In the genomic region with DNA sequence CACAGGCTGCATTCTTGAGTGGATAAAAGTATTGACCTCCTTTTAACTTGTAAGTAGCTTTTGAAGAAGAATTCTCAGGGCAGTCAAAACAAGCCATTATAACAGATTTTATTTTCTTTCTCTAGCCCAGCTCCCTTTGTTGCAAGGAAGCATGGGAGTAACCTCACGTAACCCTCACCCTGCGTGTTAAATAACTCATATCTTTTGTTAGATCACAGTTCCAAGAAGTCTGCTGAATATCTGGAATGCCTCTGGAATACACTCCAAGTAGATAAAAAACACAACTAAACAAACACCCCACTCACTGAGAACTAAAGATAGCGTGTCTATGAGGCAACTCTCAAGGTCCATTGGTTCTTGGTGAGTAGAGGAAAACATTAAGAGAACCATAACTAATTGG, we compare ENCODE assay signal across 28 mouse cellular contexts. TPM values are rescaled to one million over a fixed set of nuclear protein-coding genes. Genes with fewer than 3 reads are reported as not detected.
A peak's percentile ranks its signal among the peaks of the same experiment; 100 is the strongest.
DNase-seq lines count a peak whose midpoint lies in the region; ATAC-seq and TF ChIP-seq lines count a peak whose summit lies in the region.
"Had no signal": no experiment of that assay in that cellular context is flagged by ENCODE, and none has a peak within 500 bp of the region (broad histone marks: within the 10 kb centered on the region; RNA-seq: fewer than 3 reads in every experiment).

No protein-coding gene starts in this region.

- 57% methylated on average over 3 of the region's 3 CpGs for WGBS in lung, postnatal 0 days

- H3K4me2 ChIP-seq in lung, postnatal 0 days (replicated peaks; ENCODE audit: low read depth, low read length): no peak overlapping the region
- H3K4me2 ChIP-seq: embryonic facial prominence, embryonic 13.5 days; forebrain, embryonic 12.5 days; hindbrain, embryonic 14.5 days had no signal

- no peak overlapping the region for H3K9ac ChIP-seq in lung, postnatal 0 days (replicated peaks; ENCODE audit: low read depth)
- H3K9ac ChIP-seq: embryonic facial prominence, embryonic 13.5 days; forebrain, embryonic 12.5 days; hindbrain, embryonic 14.5 days had no signal

- no peak overlapping the region for H3K4me3 ChIP-seq in lung, postnatal 0 days (ENCODE audit: low read depth, low read length)
- H3K4me3 ChIP-seq: embryonic facial prominence, embryonic 13.5 days; forebrain, embryonic 12.5 days; heart, adult 2 months; hindbrain, embryonic 10.5 days had no signal

- H3K27ac ChIP-seq in lung, postnatal 0 days (ENCODE audit: low read length): no peak overlapping the region
- H3K27ac ChIP-seq: embryonic facial prominence, embryonic 13.5 days; forebrain, embryonic 12.5 days; heart, adult 2 months; hindbrain, embryonic 10.5 days; hindbrain, embryonic 14.5 days had no signal

- intact Hi-C loops in heart, postnatal 14 days (cut with DNase I): no loop called here

- DNase-seq in heart, adult 9 months (ENCODE audit: low spot score in 2 of 2): peak; percentile 22 to 33
- no peak for DNase-seq in heart, postnatal 14 days
- peak; percentile 28 for DNase-seq in kidney, adult 9 months
- no peak for DNase-seq in kidney, adult 18-20 months
- DNase-seq in lung, postnatal 0 days (ENCODE audit: low spot score): no peak
- no peak for DNase-seq in lung, adult 18-20 months
- peak; percentile 8 to 32 for DNase-seq in kidney, postnatal 36 days
- no peak for DNase-seq in cerebellum, postnatal 36 days
- DNase-seq: adrenal gland, postnatal 10 days; cerebellum, adult 11 months; cerebellum, adult 8-10 months; cerebellum, postnatal 14 days; gastrocnemius, postnatal 10 days; heart, adult 2 months; heart, postnatal 10 days had no signal

- TF ChIP-seq EP300 in lung, postnatal 0 days (IDR thresholded peaks at IDR 0.05): no peak

- no peaks in the 10 kb centered on the region for H3K4me1 ChIP-seq in lung, postnatal 0 days (ENCODE audit: insufficient read depth, low read depth, low read length)
- H3K4me1 ChIP-seq: forebrain, embryonic 12.5 days; hindbrain, embryonic 10.5 days had no signal

- H3K27me3 ChIP-seq in lung, postnatal 0 days (replicated peaks; ENCODE audit: insufficient read depth, low read length): no peaks in the 10 kb centered on the region
- H3K27me3 ChIP-seq: embryonic facial prominence, embryonic 13.5 days; forebrain, embryonic 12.5 days had no signal

- no peaks in the 10 kb centered on the region for H3K36me3 ChIP-seq in lung, postnatal 0 days (ENCODE audit: insufficient read depth, low read length)
- H3K36me3 ChIP-seq: forebrain, embryonic 12.5 days; hindbrain, embryonic 10.5 days had no signal

- ATAC-seq in lung, postnatal 0 days: 0 out of 2 replicates have a peak, but pooled peaks have one; percentile 28
- ATAC-seq: forebrain, embryonic 16.5 days had no signal

- no peaks in the 10 kb centered on the region for H3K9me3 ChIP-seq in lung, postnatal 0 days (ENCODE audit: low read length)
- H3K9me3 ChIP-seq: embryonic facial prominence, embryonic 13.5 days; forebrain, embryonic 12.5 days; hindbrain, embryonic 10.5 days had no signal

- no peak for TF ChIP-seq CTCF in lung, postnatal 0 days (IDR thresholded peaks at IDR 0.05)

RNA-seq across cellular contexts. Expression of a gene that starts 7.0 kb away (rescaled TPM):
- total RNA-seq in heart, postnatal 14 days (2021): 1 to 10 TPM; 5.6 to 9.0 TPM
- 12.2 and 13.3 TPM in 2 replicates for polyA plus RNA-seq in lung, postnatal 0 days (2015; fragmentation: Nextera tagmentation; extraction: Ambion mirVana)
- total RNA-seq: MEL had no signal
- polyA plus RNA-seq: C2C12 had no signal

RNA-seq across cellular contexts. Expression of a gene that starts 20.7 kb away (rescaled TPM):
- 10 to 100 TPM; 15.9 to 17.0 TPM for total RNA-seq in heart, postnatal 14 days (2021)
- polyA plus RNA-seq in lung, postnatal 0 days (2015; fragmentation: Nextera tagmentation; extraction: Ambion mirVana): 15.8 and 17.5 TPM in 2 replicates
- total RNA-seq: MEL had no signal

RNA-seq across cellular contexts. Expression of a gene that starts 50.7 kb away (rescaled TPM):
- not detected for total RNA-seq in heart, postnatal 14 days (2021)
- not detected in 2 replicates for polyA plus RNA-seq in lung, postnatal 0 days (2015; fragmentation: Nextera tagmentation; extraction: Ambion mirVana)
- total RNA-seq: adrenal gland, postnatal 10 days; adrenal gland, postnatal 4 days; gastrocnemius, postnatal 10 days; gastrocnemius, postnatal 4 days; heart, adult 2 months; heart, postnatal 10 days; MEL had no signal
- polyA plus RNA-seq: brain, embryonic 14.5 days; C2C12; cortical plate, adult 2 months; embryonic facial prominence, embryonic 13.5 days; forebrain, embryonic 12.5 days; forebrain, embryonic 16.5 days; frontal cortex, adult 2 months; heart, adult 2 months; heart, embryonic 14.5 days; hindbrain, embryonic 10.5 days; hindbrain, embryonic 14.5 days had no signal

Comparison
In these comparisons a context has a peak if more than half of its experiments do, and no peak if none do; other contexts are left out.
1. DNase-seq: peak in heart, adult 9 months (2 of 2), kidney, adult 9 months (single experiment) and kidney, postnatal 36 days (2 of 2); none in heart, postnatal 14 days (0 of 2), kidney, adult 18-20 months (single experiment), lung, postnatal 0 days (single experiment), lung, adult 18-20 months (0 of 2) and cerebellum, postnatal 36 days (0 of 2).